Mouse (Mus musculus) liver, adult 2 months (tissue): ENCODE measurements around the gene Entpd8. TPM values are rescaled to one million over a fixed set of nuclear protein-coding genes. Genes with fewer than 3 reads are reported as not detected.

Experiments
- DNase-seq: peaks from one replicate; pipeline ENCODE4 v3.0.0-alpha.2; 2011; ENCODE audit warnings: low read depth, low spot score; ENCODE audit errors: extremely low read depth
- H3K27ac ChIP-seq: fragments of 200-500 bp; replicated peaks from 2 replicates; pipeline ENCODE4 v1.5.1; 2012; ENCODE audit warnings: low read depth, mild to moderate bottlenecking, control low read depth, inconsistent platforms, low read length; ENCODE audit not compliant: insufficient read depth
- H3K27me3 ChIP-seq: fragments of 200-500 bp; 2 replicates; pipeline ENCODE4 v1.6.1; 2012; ENCODE audit warnings: mild to moderate bottlenecking, moderate library complexity, low read length, inconsistent platforms; ENCODE audit not compliant: control insufficient read depth, insufficient read depth
- H3K36me3 ChIP-seq: fragments of 200-500 bp; 2 replicates; pipeline ENCODE4 v1.6.1; 2012; ENCODE audit warnings: low read length, inconsistent platforms; ENCODE audit not compliant: control insufficient read depth, insufficient read depth
- H3K4me1 ChIP-seq: fragments of 200-500 bp; 2 replicates; pipeline ENCODE4 v1.6.1; 2011; ENCODE audit warnings: low read length; ENCODE audit not compliant: control insufficient read depth, insufficient read depth
- H3K4me3 ChIP-seq: fragments of 200-500 bp; 2 replicates; pipeline ENCODE4 v1.5.1; 2011; ENCODE audit warnings: low read depth, mild to moderate bottlenecking, control low read depth, low read length, moderate library complexity; ENCODE audit not compliant: insufficient read depth
- H3K79me2 ChIP-seq: fragments of 200-500 bp; 2 replicates; pipeline ENCODE4 v1.6.1; 2012; ENCODE audit warnings: inconsistent platforms, mild to moderate bottlenecking, low read length, moderate library complexity; ENCODE audit not compliant: control insufficient read depth, insufficient read depth
- H3K9ac ChIP-seq: fragments of 200-500 bp; 2 replicates; pipeline ENCODE4 v1.6.1; 2012; ENCODE audit warnings: low read depth, mild to moderate bottlenecking, control low read depth, inconsistent platforms, low read length
- CTCF ChIP-seq: fragments of 200-500 bp; IDR thresholded peaks from 2 replicates; pipeline ENCODE4 v1.5.1; 2011; ENCODE audit warnings: low read depth, low read length, control low read depth
- POLR2A ChIP-seq: fragments of 200-500 bp; IDR thresholded peaks from 2 replicates; pipeline ENCODE4 v1.6.1; 2011; ENCODE audit warnings: low read length, control low read depth; ENCODE audit not compliant: insufficient read depth; ENCODE audit errors: extremely low read depth
- WGBS: fragments of 180-500 bp; shearing (Covaris S2); methylation state at CpG from one replicate; pipeline ENCODE4 v1.1.7; 2018; 5-methylcytosine and 5-hydroxymethylcytosine counted together
- polyA plus RNA-seq: library from polyadenylated mRNA; depleted of rRNA; stranded (reverse); fragments of >200 nt; gene quantifications from 2 replicates; pipeline ENCODE4 v1.2.3, GENCODE M21; 2012
- total RNA-seq: library from RNA; depleted of rRNA; stranded (reverse); fragments of >200 nt; gene quantifications from 2 replicates; pipeline ENCODE4 v1.2.3, GENCODE M21; 2014

Gene Entpd8
- total and polyA plus RNA-seq, 2 experiments = 91.8 to 196 TPM

- peak within 1 kb of the TSS; percentile 79 for H3K4me3 ChIP-seq
- peaks cover 2% of the 10 kb centered on the region; the same call in 1 of the 2 replicates for H3K36me3 ChIP-seq
- H3K27ac ChIP-seq = peak within 1 kb of the TSS; percentile 97
- TF ChIP-seq POLR2A (peak; percentile 79), CTCF (0 out of 2 replicates have a peak, but pooled peaks have one; percentile 11)
- peaks cover 12% of the 10 kb centered on the region for H3K79me2 ChIP-seq
- H3K27me3 ChIP-seq = no peaks in the 10 kb centered on the region
- H3K4me1 ChIP-seq = peaks cover 31% of the 10 kb centered on the region
- 1% methylated on average over 47 of the region's 47 CpGs for WGBS
- DNase-seq = peak; percentile 80
- peak within 1 kb of the TSS; percentile 93 for H3K9ac ChIP-seq
Measured at GRCm38 (mm10) chr2:25054221-25055067, 25.7 kb upstream of the Entpd8 start, which contains the start of gene Nsmf. TSS of gene Nsmf (plus strand) at chr2:25054355.

DNA sequence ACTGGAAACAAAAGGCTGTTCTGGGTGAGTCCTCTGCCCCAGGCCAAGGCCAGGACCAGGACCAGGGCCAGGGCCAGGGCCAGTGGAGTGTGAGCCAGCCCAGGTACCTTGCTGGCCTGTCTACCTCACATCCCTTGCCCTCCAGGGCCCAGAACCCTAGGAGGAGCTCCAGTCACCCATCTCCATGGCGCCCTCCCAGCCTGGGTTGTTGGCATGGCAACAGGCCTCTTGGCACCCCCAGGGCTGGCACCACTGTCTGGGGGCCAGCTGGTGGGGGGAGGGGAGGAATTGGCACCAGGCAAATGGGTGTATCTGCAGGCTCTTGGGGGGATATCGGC is 25.1 kb upstream of the Entpd8 start:
- H3K27ac ChIP-seq = peak overlapping the region; percentile 86; the same call in 1 of the 2 replicates
- H3K9ac ChIP-seq = peak overlapping the region; percentile 93
- peak; percentile 76 for DNase-seq
- H3K4me3 ChIP-seq = peak overlapping the region; percentile 79
- 25% methylated on average over 2 of the region's 2 CpGs for WGBS
- peaks cover 31% of the 10 kb centered on the region for H3K4me1 ChIP-seq
- peaks cover 4% of the 10 kb centered on the region; the same call in 1 of the 2 replicates for H3K36me3 ChIP-seq
- no peaks in the 10 kb centered on the region for H3K27me3 ChIP-seq
- H3K79me2 ChIP-seq = peaks cover 12% of the 10 kb centered on the region
- TF ChIP-seq CTCF = no peak
- no peak for TF ChIP-seq POLR2A

- peaks cover 4% of the 10 kb centered on the region; the same call in 1 of the 2 replicates for H3K36me3 ChIP-seq
- WGBS = 82% methylated on average over 21 of the region's 21 CpGs
- H3K9ac ChIP-seq = no peak overlapping the region
- no peak for DNase-seq
- H3K27me3 ChIP-seq = no peaks in the 10 kb centered on the region
- H3K79me2 ChIP-seq = peaks cover 12% of the 10 kb centered on the region
- peaks cover 27% of the 10 kb centered on the region for H3K4me1 ChIP-seq
- H3K4me3 ChIP-seq = peak overlapping the region; percentile 79; the same call in 1 of the 2 replicates
- no peak overlapping the region for H3K27ac ChIP-seq
- TF ChIP-seq POLR2A (no peak), CTCF (no peak)
Measured at GRCm38 (mm10) chr2:25055409-25056155, 24.5 kb upstream of the Entpd8 start.

- Histone ChIP-seq H3K27me3 (no peaks in the 10 kb centered on the region), H3K4me1 (peaks cover 5% of the 10 kb centered on the region), H3K9ac (no peak overlapping the region), H3K79me2 (peaks cover 4% of the 10 kb centered on the region; the same call in 1 of the 2 replicates), H3K36me3 (peaks cover 4% of the 10 kb centered on the region; the same call in 1 of the 2 replicates), H3K27ac (no peak overlapping the region), H3K4me3 (no peak overlapping the region)
- no peak for DNase-seq
- WGBS = 93% methylated on average over 7 of the region's 7 CpGs
- TF ChIP-seq CTCF = no peak
- TF ChIP-seq POLR2A = no peak
Measured at GRCm38 (mm10) chr2:25058926-25059325, 21.2 kb upstream of the Entpd8 start.

GRCm38 (mm10) chr2:25063523-25063922 is 16.6 kb upstream of the Entpd8 start:
- 68% methylated on average over 5 of the region's 5 CpGs for WGBS
- TF ChIP-seq CTCF (no peak), POLR2A (no peak)
- H3K79me2 ChIP-seq = no peaks in the 10 kb centered on the region

More at GRCm38 (mm10) chr2:25063523-25063922, 16.6 kb upstream of the Entpd8 start:
- DNase-seq = peak; percentile 62
- no peak overlapping the region for H3K9ac ChIP-seq
- no peaks in the 10 kb centered on the region for H3K27me3 ChIP-seq
- H3K4me3 ChIP-seq = no peak overlapping the region
- H3K27ac ChIP-seq = no peak overlapping the region
- H3K4me1 ChIP-seq = no peaks in the 10 kb centered on the region
- H3K36me3 ChIP-seq = peaks cover 4% of the 10 kb centered on the region; the same call in 1 of the 2 replicates
